Mouse (Mus musculus): ENCODE results near the gene Gm37240. TPM values are rescaled to one million over a fixed set of nuclear protein-coding genes. Genes with fewer than 3 reads are reported as not detected.

Gene Gm37240
- polyA plus RNA-seq, 1 experiment from 2014 or later, result 4.6 TPM

DNA sequence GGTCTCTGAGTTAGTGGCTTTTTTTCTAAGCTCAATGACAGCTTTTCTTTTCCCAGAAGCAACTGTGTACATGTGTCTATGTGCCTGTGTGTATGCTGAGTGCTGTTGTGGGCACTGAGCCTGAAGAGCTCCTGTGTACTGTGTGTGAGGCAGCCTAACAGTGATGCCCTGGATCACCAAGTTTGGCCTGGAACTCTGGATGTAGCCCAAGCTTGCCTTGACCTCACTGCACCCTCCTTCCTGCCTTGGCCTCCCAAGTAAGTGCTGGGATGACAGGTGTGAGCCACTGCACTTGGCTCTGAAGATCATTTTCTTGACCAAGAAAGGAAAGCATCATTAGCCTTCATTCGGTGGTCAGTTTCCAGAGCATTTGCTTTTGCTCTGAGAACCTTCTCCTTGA is 710.6 kb downstream of the Gm37240 start:
- Histone ChIP-seq H3K4me3 (ENCODE audit: low read length) (no peak overlapping the region), H3K27me3 (ENCODE audit: control insufficient read depth, insufficient read depth, low read depth, low read length) (no peaks in the 10 kb centered on the region), H3K4me1 (replicated peaks; ENCODE audit: control insufficient read depth, insufficient read depth, low read length) (no peaks in the 10 kb centered on the region; the same call in none of the 2 replicates), H3K9me3 (ENCODE audit: control insufficient read depth, low read length) (no peaks in the 10 kb centered on the region), H3K36me3 (ENCODE audit: control insufficient read depth, insufficient read depth, low read length) (no peaks in the 10 kb centered on the region), H3K9ac (ENCODE audit: low read length) (no peak overlapping the region), H3K4me2 (ENCODE audit: low read depth, low read length) (no peak overlapping the region), H3K27ac (ENCODE audit: low read length) (no peak overlapping the region)
- no peak for ATAC-seq (ENCODE audit: low read depth)
- WGBS, result 81% methylated on average over 1 of the region's 1 CpGs

DNA sequence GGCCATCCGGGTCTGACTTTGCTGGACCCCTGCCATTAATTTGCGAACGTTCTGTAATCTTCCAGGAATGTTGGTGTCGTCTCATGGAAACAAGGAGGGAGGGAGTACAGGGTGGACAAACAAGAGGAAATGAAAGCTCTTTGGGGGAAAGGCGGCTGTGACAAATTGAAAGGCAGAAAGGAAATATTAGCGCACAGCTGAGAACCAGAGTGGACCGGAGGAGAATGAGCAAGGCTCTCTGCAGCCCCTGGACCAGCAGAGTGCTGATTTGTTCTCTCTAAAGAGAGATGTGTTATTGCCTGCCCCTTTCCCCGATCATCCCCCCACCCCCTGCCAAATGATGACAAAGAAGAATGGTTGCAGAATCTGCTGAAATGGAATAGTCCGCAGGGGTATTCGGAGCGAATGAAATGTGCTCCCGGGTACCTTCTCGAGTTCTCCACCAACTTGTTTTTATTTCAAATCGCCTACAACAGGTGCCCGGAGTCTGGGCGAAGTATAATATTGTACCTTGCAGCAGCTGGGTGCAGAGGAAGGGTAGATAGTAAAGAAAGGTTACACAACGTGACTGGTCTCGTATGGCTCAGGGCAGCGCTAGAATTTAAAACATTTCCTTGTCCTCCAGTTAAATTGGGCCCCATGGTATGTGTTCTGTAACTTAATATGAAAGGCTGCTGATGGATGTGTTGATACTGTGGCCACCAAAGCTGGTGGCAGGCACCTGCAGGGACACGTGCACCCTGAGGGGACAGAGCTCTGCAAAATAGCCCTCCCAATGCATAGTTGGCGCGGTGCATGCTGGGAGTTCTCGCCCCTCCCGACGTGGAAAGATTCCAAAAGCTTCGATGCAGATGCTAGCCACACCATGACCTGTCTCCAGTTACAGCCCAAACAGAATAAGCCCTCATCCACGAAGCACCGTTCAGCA is 712.5 kb downstream of the Gm37240 start:
- Histone ChIP-seq H3K4me2 (ENCODE audit: low read depth, low read length) (no peak overlapping the region), H3K4me1 (replicated peaks; ENCODE audit: control insufficient read depth, insufficient read depth, low read length) (no peaks in the 10 kb centered on the region; the same call in none of the 2 replicates), H3K9ac (ENCODE audit: low read length) (no peak overlapping the region), H3K27ac (ENCODE audit: low read length) (no peak overlapping the region), H3K9me3 (ENCODE audit: control insufficient read depth, low read length) (no peaks in the 10 kb centered on the region), H3K4me3 (ENCODE audit: low read length) (no peak overlapping the region), H3K36me3 (ENCODE audit: control insufficient read depth, insufficient read depth, low read length) (no peaks in the 10 kb centered on the region), H3K27me3 (ENCODE audit: control insufficient read depth, insufficient read depth, low read depth, low read length) (no peaks in the 10 kb centered on the region)
- peak; percentile 52; the same call in 1 of the 2 replicates for ATAC-seq (ENCODE audit: low read depth)
- 45% methylated on average over 28 of the region's 28 CpGs for WGBS

DNA sequence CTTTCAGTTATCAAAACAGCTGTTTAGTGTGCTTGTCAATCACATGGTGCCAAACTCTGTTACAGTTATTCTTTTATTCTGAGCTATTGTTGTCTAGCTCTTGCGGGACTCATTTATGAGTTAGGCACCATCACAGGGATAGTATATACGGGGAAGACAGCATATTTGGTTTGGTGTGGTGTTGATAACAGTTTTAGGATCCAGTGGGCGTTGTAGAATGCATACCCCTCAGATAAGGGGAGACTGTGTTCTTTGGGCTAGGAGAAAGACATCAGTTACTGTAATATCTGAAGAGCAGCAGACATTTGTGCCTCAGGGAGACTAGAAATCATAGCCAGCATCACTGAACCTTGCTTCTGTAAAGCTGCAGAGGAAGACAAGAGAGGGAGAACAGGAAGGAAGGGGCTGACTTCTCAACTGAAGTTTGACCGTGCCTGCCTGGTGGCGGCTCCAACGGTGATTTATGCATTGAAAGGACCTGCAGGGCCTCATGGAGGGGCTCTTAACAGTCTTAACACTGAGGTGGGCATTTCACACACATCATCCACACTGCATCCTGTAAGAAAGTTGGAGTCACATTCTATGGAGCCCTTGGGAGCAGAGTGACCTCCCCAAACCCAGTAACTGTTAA is 713.8 kb downstream of the Gm37240 start:
- H3K4me3 ChIP-seq (ENCODE audit: low read length), result no peak overlapping the region
- H3K9me3 ChIP-seq (ENCODE audit: control insufficient read depth, low read length), result no peaks in the 10 kb centered on the region
- H3K27me3 ChIP-seq (ENCODE audit: control insufficient read depth, insufficient read depth, low read depth, low read length), result no peaks in the 10 kb centered on the region
- H3K4me1 ChIP-seq (replicated peaks; ENCODE audit: control insufficient read depth, insufficient read depth, low read length), result no peaks in the 10 kb centered on the region; the same call in none of the 2 replicates
- no peak overlapping the region for H3K4me2 ChIP-seq (ENCODE audit: low read depth, low read length)
- no peaks in the 10 kb centered on the region for H3K36me3 ChIP-seq (ENCODE audit: control insufficient read depth, insufficient read depth, low read length)
- no peak overlapping the region for H3K9ac ChIP-seq (ENCODE audit: low read length)
- H3K27ac ChIP-seq (ENCODE audit: low read length), result no peak overlapping the region
- WGBS, result 50% methylated on average over 6 of the region's 6 CpGs
- no peak for ATAC-seq (ENCODE audit: low read depth)

DNA sequence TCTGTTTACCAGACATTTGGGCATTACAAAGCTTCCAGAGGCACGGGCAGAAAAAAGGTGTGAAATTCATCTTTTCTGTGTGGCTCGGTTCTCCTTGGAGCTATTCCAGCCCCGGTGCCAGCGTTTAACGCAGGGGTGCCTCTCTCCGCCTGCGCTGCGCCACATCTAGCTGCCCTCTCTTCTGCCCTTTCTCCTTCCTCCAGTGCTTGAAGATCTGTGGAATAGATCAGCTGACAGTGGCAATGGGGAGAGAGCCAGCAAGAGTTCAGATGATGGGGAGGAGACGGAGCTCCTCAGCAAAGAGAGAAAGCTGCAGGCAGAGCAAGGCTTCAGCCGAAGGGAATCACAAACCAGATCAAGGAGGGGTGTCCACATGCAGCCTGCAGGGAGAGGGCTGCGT is 714.8 kb downstream of the Gm37240 start:
- Histone ChIP-seq H3K36me3 (ENCODE audit: control insufficient read depth, insufficient read depth, low read length) (no peaks in the 10 kb centered on the region), H3K4me2 (ENCODE audit: low read depth, low read length) (no peak overlapping the region; the same call in 1 of the 2 replicates), H3K27me3 (ENCODE audit: control insufficient read depth, insufficient read depth, low read depth, low read length) (no peaks in the 10 kb centered on the region), H3K9me3 (ENCODE audit: control insufficient read depth, low read length) (no peaks in the 10 kb centered on the region), H3K27ac (ENCODE audit: low read length) (no peak overlapping the region), H3K4me1 (replicated peaks; ENCODE audit: control insufficient read depth, insufficient read depth, low read length) (no peaks in the 10 kb centered on the region; the same call in none of the 2 replicates), H3K4me3 (ENCODE audit: low read length) (no peak overlapping the region), H3K9ac (ENCODE audit: low read length) (no peak overlapping the region)
- no peak for ATAC-seq (ENCODE audit: low read depth)
- WGBS, result 46% methylated on average over 11 of the region's 11 CpGs

DNA sequence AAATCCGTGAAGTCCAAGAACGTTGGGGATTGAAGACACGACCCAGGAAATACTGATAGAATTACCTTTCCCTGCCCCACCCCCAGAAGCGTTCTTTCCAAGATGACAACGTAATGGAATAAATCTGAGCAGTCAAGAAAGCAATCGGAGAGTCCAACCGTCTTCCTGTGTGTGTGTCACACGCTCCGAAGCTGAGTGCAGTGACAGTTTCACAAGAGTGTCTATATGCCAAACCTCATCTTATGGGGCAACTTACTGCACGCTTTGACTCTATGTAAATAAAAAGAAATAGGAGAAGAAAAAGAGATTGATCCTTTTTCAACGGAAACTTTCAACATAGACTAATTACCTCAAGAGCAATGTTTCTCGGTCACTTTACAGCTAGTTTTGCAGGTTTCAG is 715.2 kb downstream of the Gm37240 start:
- H3K4me3 ChIP-seq (ENCODE audit: low read length), result no peak overlapping the region
- no peak overlapping the region; the same call in 1 of the 2 replicates for H3K4me2 ChIP-seq (ENCODE audit: low read depth, low read length)
- H3K4me1 ChIP-seq (replicated peaks; ENCODE audit: control insufficient read depth, insufficient read depth, low read length), result no peaks in the 10 kb centered on the region; the same call in none of the 2 replicates
- ATAC-seq (ENCODE audit: low read depth), result no peak
- H3K9me3 ChIP-seq (ENCODE audit: control insufficient read depth, low read length), result no peaks in the 10 kb centered on the region
- 59% methylated on average over 12 of the region's 12 CpGs for WGBS
- no peak overlapping the region for H3K27ac ChIP-seq (ENCODE audit: low read length)
- no peaks in the 10 kb centered on the region for H3K36me3 ChIP-seq (ENCODE audit: control insufficient read depth, insufficient read depth, low read length)
- no peak overlapping the region for H3K9ac ChIP-seq (ENCODE audit: low read length)
- no peaks in the 10 kb centered on the region for H3K27me3 ChIP-seq (ENCODE audit: control insufficient read depth, insufficient read depth, low read depth, low read length)

DNA sequence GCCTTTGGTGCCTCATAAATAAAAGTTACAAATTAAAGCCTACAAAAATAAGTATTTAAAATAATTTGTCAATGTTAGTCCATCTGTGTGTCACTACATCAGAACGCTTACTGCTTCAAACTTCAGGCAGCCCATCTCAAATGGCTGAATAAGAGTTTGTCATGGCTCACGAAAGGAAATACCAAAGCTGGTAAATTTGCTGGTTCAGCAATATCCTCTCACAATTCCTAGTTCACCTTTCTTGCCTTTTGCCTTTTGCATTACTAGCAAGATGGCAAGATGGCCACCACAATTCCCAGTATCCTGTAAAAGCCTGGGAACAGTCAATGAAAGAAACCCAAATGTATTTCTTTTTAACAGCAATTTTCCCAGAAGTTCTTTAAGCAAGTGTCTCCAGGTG is 718.5 kb downstream of the Gm37240 start:
- 78% methylated on average over 2 of the region's 2 CpGs for WGBS
- no peaks in the 10 kb centered on the region for H3K36me3 ChIP-seq (ENCODE audit: control insufficient read depth, insufficient read depth, low read length)

DNA sequence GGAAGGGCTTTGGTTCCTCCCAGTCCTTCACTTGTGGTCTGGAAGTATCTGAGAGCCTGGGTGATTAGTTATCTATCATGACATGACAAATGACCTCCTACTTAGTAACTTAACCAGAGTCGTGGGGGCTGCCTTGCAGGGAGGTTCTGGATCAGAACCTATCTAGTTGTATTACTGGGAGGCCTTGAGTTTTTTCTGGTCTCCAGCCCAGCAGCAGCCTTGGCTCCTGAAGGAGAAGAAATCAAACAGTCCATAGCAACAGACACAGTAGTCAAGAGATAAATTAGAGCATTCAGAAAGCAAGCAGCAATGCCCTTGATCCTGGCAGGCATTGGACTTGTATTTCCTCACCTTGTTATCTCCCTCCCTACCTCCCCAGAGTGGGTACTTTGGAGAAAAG is 722.4 kb downstream of the Gm37240 start:
- 20% methylated on average over 1 of the region's 1 CpGs for WGBS
- H3K27ac ChIP-seq (ENCODE audit: low read length), result no peak overlapping the region
- no peak overlapping the region for H3K4me2 ChIP-seq (ENCODE audit: low read depth, low read length)
- H3K27me3 ChIP-seq (ENCODE audit: control insufficient read depth, insufficient read depth, low read depth, low read length), result no peaks in the 10 kb centered on the region
- H3K9me3 ChIP-seq (ENCODE audit: control insufficient read depth, low read length), result no peaks in the 10 kb centered on the region
- H3K36me3 ChIP-seq (ENCODE audit: control insufficient read depth, insufficient read depth, low read length), result no peaks in the 10 kb centered on the region
- no peak overlapping the region for H3K9ac ChIP-seq (ENCODE audit: low read length)
- no peak overlapping the region for H3K4me3 ChIP-seq (ENCODE audit: low read length)
- H3K4me1 ChIP-seq (replicated peaks; ENCODE audit: control insufficient read depth, insufficient read depth, low read length), result no peaks in the 10 kb centered on the region
- ATAC-seq (ENCODE audit: low read depth), result no peak

More for the DNA sequence above, 718.5 kb downstream of the Gm37240 start:
- Histone ChIP-seq H3K27me3 (ENCODE audit: control insufficient read depth, insufficient read depth, low read depth, low read length) (no peaks in the 10 kb centered on the region), H3K4me1 (replicated peaks; ENCODE audit: control insufficient read depth, insufficient read depth, low read length) (no peaks in the 10 kb centered on the region; the same call in 1 of the 2 replicates), H3K9me3 (ENCODE audit: control insufficient read depth, low read length) (no peaks in the 10 kb centered on the region), H3K9ac (ENCODE audit: low read length) (no peak overlapping the region), H3K4me3 (ENCODE audit: low read length) (no peak overlapping the region), H3K4me2 (ENCODE audit: low read depth, low read length) (no peak overlapping the region), H3K27ac (ENCODE audit: low read length) (no peak overlapping the region)
- no peak for ATAC-seq (ENCODE audit: low read depth)

DNA sequence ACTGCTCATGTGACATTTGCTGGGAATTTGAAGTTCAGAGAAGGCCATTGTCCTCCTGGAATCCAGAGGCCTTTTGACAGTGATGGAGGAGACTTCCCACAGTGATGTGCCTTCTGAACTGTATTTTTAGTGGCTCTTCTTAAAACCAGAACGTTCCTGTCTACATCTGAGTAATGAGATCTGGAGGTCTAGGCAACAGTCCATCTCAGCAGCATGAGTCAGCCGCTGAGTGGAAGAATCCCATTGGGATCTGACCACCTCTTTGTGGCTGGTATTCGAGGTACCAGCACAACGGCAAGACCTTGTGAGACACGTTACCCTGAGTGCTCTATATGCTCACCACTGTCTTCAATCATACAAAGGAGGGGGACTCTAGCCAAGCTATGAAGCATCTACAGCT is 723.9 kb downstream of the Gm37240 start:
- WGBS, result 84% methylated on average over 5 of the region's 5 CpGs
- no peak overlapping the region for H3K27ac ChIP-seq (ENCODE audit: low read length)
- H3K9me3 ChIP-seq (ENCODE audit: control insufficient read depth, low read length), result no peaks in the 10 kb centered on the region
- H3K36me3 ChIP-seq (ENCODE audit: control insufficient read depth, insufficient read depth, low read length), result no peaks in the 10 kb centered on the region
- no peaks in the 10 kb centered on the region for H3K27me3 ChIP-seq (ENCODE audit: control insufficient read depth, insufficient read depth, low read depth, low read length)
- no peaks in the 10 kb centered on the region for H3K4me1 ChIP-seq (replicated peaks; ENCODE audit: control insufficient read depth, insufficient read depth, low read length)
- no peak overlapping the region for H3K4me3 ChIP-seq (ENCODE audit: low read length)
- H3K4me2 ChIP-seq (ENCODE audit: low read depth, low read length), result no peak overlapping the region
- ATAC-seq (ENCODE audit: low read depth), result no peak
- no peak overlapping the region for H3K9ac ChIP-seq (ENCODE audit: low read length)

DNA sequence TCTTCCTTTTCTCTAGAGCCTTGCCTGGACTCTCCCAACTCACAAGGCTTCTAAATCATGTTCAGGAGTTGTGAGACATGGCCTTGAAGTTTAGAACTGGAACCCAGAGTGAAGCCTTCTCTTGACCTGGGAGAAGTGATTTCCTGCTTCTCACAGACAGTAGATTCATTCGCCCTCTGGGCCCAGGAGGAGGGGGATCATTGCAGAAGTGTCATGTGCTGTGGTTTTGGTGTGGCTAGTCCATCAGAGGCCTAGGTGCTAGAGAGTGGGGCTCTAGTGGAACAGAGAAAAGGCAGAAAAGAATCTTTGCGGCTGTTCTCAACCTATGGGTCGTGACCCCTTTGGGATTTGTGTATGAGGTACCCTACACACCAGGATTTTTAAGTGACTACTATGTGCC is 724.9 kb downstream of the Gm37240 start:
- Histone ChIP-seq H3K9me3 (ENCODE audit: control insufficient read depth, low read length) (no peaks in the 10 kb centered on the region), H3K4me3 (ENCODE audit: low read length) (no peak overlapping the region), H3K27ac (ENCODE audit: low read length) (no peak overlapping the region), H3K4me1 (replicated peaks; ENCODE audit: control insufficient read depth, insufficient read depth, low read length) (no peaks in the 10 kb centered on the region), H3K4me2 (ENCODE audit: low read depth, low read length) (no peak overlapping the region), H3K36me3 (ENCODE audit: control insufficient read depth, insufficient read depth, low read length) (no peaks in the 10 kb centered on the region), H3K9ac (ENCODE audit: low read length) (no peak overlapping the region), H3K27me3 (ENCODE audit: control insufficient read depth, insufficient read depth, low read depth, low read length) (no peaks in the 10 kb centered on the region)
- ATAC-seq (ENCODE audit: low read depth), result no peak
- 78% methylated on average over 3 of the region's 3 CpGs for WGBS
